Mouse (Mus musculus) left cerebral cortex, adult 8-10 months (tissue): ENCODE measurements around the gene Tpi1. TPM values are rescaled to one million over a fixed set of nuclear protein-coding genes. Genes with fewer than 3 reads are reported as not detected.

ENCODE experiments used
- DNase-seq, 2 experiments: peaks; one replicate each; pipeline ENCODE4 v3.0.0; 2022; ENCODE audit warnings: low spot score in 2 of 2
- total RNA-seq, 4 experiments: library from RNA; stranded (reverse); gene quantifications; 2 replicates each; pipeline ENCODE4 v1.2.4; 2022

Tpi1 gene
- 100 to 1,000 TPM; 794 to 847 (median 813) TPM for total RNA-seq

GRCm38 (mm10) chr6:124813933-124814332 lies at the start of gene Tpi1:
TSS of gene Tpi1 (minus strand) at chr6:124814296.
- peak; percentile 83 to 87 for DNase-seq

GRCm38 (mm10) chr6:124863125-124863657 lies 49.1 kb upstream of the Tpi1 start:
- DNase-seq, result peak in 1 of 2 experiments; percentile 34

- DNase-seq, result no peak
Measured at GRCm38 (mm10) chr6:124862406-124863124, 48.5 kb upstream of the Tpi1 start.

GRCm38 (mm10) chr6:124861802-124862201 lies 47.7 kb upstream of the Tpi1 start:
- DNase-seq, result no peak

GRCm38 (mm10) chr6:124861266-124861665 lies 47.2 kb upstream of the Tpi1 start:
- peak in 1 of 2 experiments; percentile 24 for DNase-seq

- DNase-seq, result no peak
Measured at GRCm38 (mm10) chr6:124860511-124860910, 46.4 kb upstream of the Tpi1 start.

GRCm38 (mm10) chr6:124859725-124860124 lies 45.6 kb upstream of the Tpi1 start:
- peak; percentile 74 to 89 for DNase-seq

- DNase-seq, result no peak
Measured at GRCm38 (mm10) chr6:124858561-124859318, 44.6 kb upstream of the Tpi1 start.

GRCm38 (mm10) chr6:124857840-124858530 lies 43.9 kb upstream of the Tpi1 start:
- no peak for DNase-seq

GRCm38 (mm10) chr6:124856916-124857839 lies 43.1 kb upstream of the Tpi1 start, which contains the start of gene P3h3:
TSS of gene P3h3 (minus strand) at chr6:124857752.
- peak; percentile 70 to 86 for DNase-seq

- peak; percentile 34 to 69 for DNase-seq
Measured at GRCm38 (mm10) chr6:124856321-124856720, 42.2 kb upstream of the Tpi1 start.

GRCm38 (mm10) chr6:124854647-124855046 lies 40.6 kb upstream of the Tpi1 start:
- DNase-seq, result no peak

- no peak for DNase-seq
Measured at GRCm38 (mm10) chr6:124850535-124850934, 36.4 kb upstream of the Tpi1 start.

- DNase-seq, result peak; percentile 81 to 95
Measured at GRCm38 (mm10) chr6:124847305-124847704, 33.2 kb upstream of the Tpi1 start.

- DNase-seq, result no peak
Measured at GRCm38 (mm10) chr6:124840241-124841167, 26.4 kb upstream of the Tpi1 start, which contains the start of gene Gnb3. TSS of gene Gnb3 (minus strand) at chr6:124840275.

GRCm38 (mm10) chr6:124839805-124840204 lies 25.7 kb upstream of the Tpi1 start:
- DNase-seq, result no peak

GRCm38 (mm10) chr6:124836411-124836810 lies 22.3 kb upstream of the Tpi1 start:
- no peak for DNase-seq

GRCm38 (mm10) chr6:124835531-124835930 lies 21.4 kb upstream of the Tpi1 start:
- no peak for DNase-seq

GRCm38 (mm10) chr6:124834512-124835081 lies 20.5 kb upstream of the Tpi1 start:
- DNase-seq, result no peak
